ENCODE assay signal across 17 mouse cellular contexts in the genomic region with DNA sequence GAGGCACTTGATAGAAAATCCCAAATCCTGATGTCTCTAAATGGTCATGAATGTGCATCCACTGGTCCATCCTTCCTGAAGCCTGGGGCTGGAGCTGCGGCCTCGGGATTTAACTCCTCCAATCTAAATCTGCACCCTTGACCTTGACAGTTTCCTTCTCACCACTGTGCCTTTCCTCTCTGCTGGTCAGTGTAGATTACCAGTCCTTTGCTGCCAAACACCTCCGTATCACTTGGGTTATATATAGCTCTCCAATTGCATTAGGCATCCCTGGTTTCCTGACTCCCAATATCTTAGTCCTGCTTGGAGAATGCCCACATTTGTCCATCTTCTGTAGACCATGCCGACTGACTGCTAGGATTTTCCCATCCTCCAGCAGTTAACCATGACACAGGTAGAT.
"Had no signal": no experiment of that assay in that cellular context is flagged by ENCODE, and none has a peak within 500 bp of the region (broad histone marks: within the 10 kb centered on the region; RNA-seq: fewer than 3 reads in every experiment).

No protein-coding gene starts in this region.

- H3K4me3 ChIP-seq: kidney, embryonic 15.5 days; limb, embryonic 12.5 days; limb, embryonic 15.5 days had no signal

- H3K27me3 ChIP-seq: kidney, embryonic 15.5 days; limb, embryonic 12.5 days; limb, embryonic 15.5 days had no signal

- ATAC-seq: liver, postnatal 0 days; lung, postnatal 0 days had no signal

- DNase-seq: kidney, postnatal 10 days; kidney, postnatal 36 days; left cerebral cortex, postnatal 4 days; liver, postnatal 0 days; lung, embryonic 14.5 days; midbrain, embryonic 14.5 days; thymus, adult 2 months; thymus, postnatal 14 days; thymus, postnatal 4 days had no signal

- H3K9me3 ChIP-seq: limb, embryonic 15.5 days had no signal

- H3K4me2 ChIP-seq: kidney, embryonic 15.5 days; limb, embryonic 12.5 days; limb, embryonic 15.5 days; liver, embryonic 11.5 days; lung, embryonic 14.5 days had no signal

- H3K36me3 ChIP-seq: limb, embryonic 15.5 days had no signal

- H3K9ac ChIP-seq: kidney, embryonic 15.5 days; limb, embryonic 12.5 days; limb, embryonic 15.5 days; liver, embryonic 14.5 days; liver, postnatal 0 days; lung, embryonic 14.5 days had no signal

- H3K27ac ChIP-seq: kidney, embryonic 15.5 days; limb, embryonic 12.5 days; limb, embryonic 15.5 days; liver, embryonic 14.5 days; macrophage; stomach, postnatal 0 days had no signal
